Mouse (Mus musculus): ENCODE measurements around the gene Trat1.

Trat1 gene

GRCm38 (mm10) chr16:48720259-48720658, 51.6 kb downstream of the Trat1 start:
- 65% methylated on average over 3 of the region's 3 CpGs for WGBS

- 72% methylated on average over 3 of the region's 3 CpGs for WGBS
Observed at GRCm38 (mm10) chr16:48719679-48720078, 52.1 kb downstream of the Trat1 start.

- 88% methylated on average over 3 of the region's 3 CpGs for WGBS
Observed at GRCm38 (mm10) chr16:48701896-48702295, 69.9 kb downstream of the Trat1 start.

Data from cerebral cortex, adult 2 months (tissue).